Mouse (Mus musculus) small intestine, adult 2 months (tissue): ENCODE measurements at regions not wholly inside any gene's neighbourhood (a gene's known extent, or its start where the extent isn't known, plus 50 kb on each side); places are given as distances from the start of the nearest gene placed in this dataset.

ENCODE experiments used
- CTCF ChIP-seq: fragments of 200-500 bp; IDR thresholded peaks from 2 replicates; pipeline ENCODE4 v1.5.1; 2012; ENCODE audit warnings: low read depth, mild to moderate bottlenecking, control low read depth, inconsistent platforms, low read length, moderate library complexity, mixed read lengths; ENCODE audit not compliant: insufficient replicate concordance, insufficient read length; ENCODE audit errors: extremely low read depth
- POLR2A ChIP-seq: fragments of 200-500 bp; IDR thresholded peaks from 2 replicates; pipeline ENCODE4 v1.6.1; 2012; ENCODE audit warnings: low read depth, mild to moderate bottlenecking, control low read depth, inconsistent platforms, low read length, moderate library complexity

- no peak for TF ChIP-seq CTCF
- TF ChIP-seq POLR2A = no peak
Observed at GRCm38 (mm10) chr11:45624233-45624632, 227.6 kb upstream of the Clint1 start.
